Mouse (Mus musculus) myocyte (in vitro differentiated cells): ENCODE measurements at regions not wholly inside any gene's neighbourhood (a gene's known extent, or its start where the extent isn't known, plus 50 kb on each side); places are given as distances from the start of the nearest gene placed in this dataset.

Experiments
- H3K27me3 ChIP-seq: one replicate; pipeline ENCODE4 v1.6.1; 2011; ENCODE audit not compliant: control insufficient read depth, insufficient read depth, insufficient read length
- H3K36me3 ChIP-seq: one replicate; pipeline ENCODE4 v1.6.1; 2011; ENCODE audit not compliant: control insufficient read depth, insufficient read depth
- H3K4me2 ChIP-seq: one replicate; pipeline ENCODE4 v1.6.1; 2011; ENCODE audit warnings: low read depth, control low read depth
- H3K4me3 ChIP-seq: one replicate; pipeline ENCODE4 v1.5.1; 2011; ENCODE audit warnings: mild to moderate bottlenecking, control low read depth, moderate library complexity
- H3K79me2 ChIP-seq: one replicate; pipeline ENCODE4 v1.6.1; 2011; ENCODE audit not compliant: control insufficient read depth, insufficient read depth
- H3ac ChIP-seq: one replicate; pipeline ENCODE4 v1.6.1; 2011; ENCODE audit not compliant: control insufficient read depth, insufficient read length
- CEBPB ChIP-seq: IDR thresholded peaks from 2 replicates; pipeline ENCODE4 v1.6.1; 2011; ENCODE audit warnings: mild to moderate bottlenecking, moderate library complexity; ENCODE audit not compliant: poor library complexity, insufficient read depth, severe bottlenecking
- E2F4 ChIP-seq: IDR thresholded peaks from one replicate; pipeline ENCODE4 v1.6.1; 2011; ENCODE audit warnings: mild to moderate bottlenecking, control low read depth, moderate library complexity; ENCODE audit not compliant: insufficient read depth
- MAX ChIP-seq: IDR thresholded peaks from one replicate; pipeline ENCODE4 v1.6.1; 2011; ENCODE audit warnings: low read depth, mild to moderate bottlenecking, control low read depth
- MYOD1 ChIP-seq, 3 experiments: IDR thresholded peaks; one replicate each; pipeline ENCODE4 v1.6.1; 2011; ENCODE audit warnings: control low read depth in 2 of 3, low read depth in 2 of 3, mild to moderate bottlenecking in 2 of 3, moderate library complexity in 1 of 3; ENCODE audit not compliant: insufficient read length in 2 of 3, control insufficient read depth in 1 of 3
- MYOG ChIP-seq, 3 experiments: IDR thresholded peaks; one replicate each; pipeline ENCODE4 v1.6.1; 2011; ENCODE audit warnings: control low read depth in 2 of 3, low read depth in 2 of 3, mild to moderate bottlenecking in 2 of 3; ENCODE audit not compliant: insufficient read length in 2 of 3, control insufficient read depth in 1 of 3, insufficient read depth in 1 of 3
- POLR2A ChIP-seq: IDR thresholded peaks from one replicate; pipeline ENCODE4 v1.6.1; 2011; ENCODE audit warnings: low read depth, mild to moderate bottlenecking, control low read depth, moderate library complexity; ENCODE audit not compliant: insufficient read length
- POLR2AphosphoS2 ChIP-seq: IDR thresholded peaks from one replicate; pipeline ENCODE4 v1.6.1; 2011; ENCODE audit warnings: low read depth, control low read depth; ENCODE audit not compliant: insufficient read length
- REST ChIP-seq: IDR thresholded peaks from one replicate; pipeline ENCODE4 v1.6.1; 2011; ENCODE audit warnings: mild to moderate bottlenecking, control low read depth, moderate library complexity; ENCODE audit not compliant: insufficient read depth, insufficient read length
- SRF ChIP-seq: IDR thresholded peaks from one replicate; pipeline ENCODE4 v1.6.1; 2011; ENCODE audit warnings: low read depth; ENCODE audit not compliant: control insufficient read depth, insufficient read length
- TCF12 ChIP-seq: IDR thresholded peaks from one replicate; pipeline ENCODE4 v1.6.1; 2011; ENCODE audit warnings: mild to moderate bottlenecking, control low read depth; ENCODE audit not compliant: poor library complexity, insufficient read depth, severe bottlenecking
- TCF3 ChIP-seq: IDR thresholded peaks from one replicate; pipeline ENCODE4 v1.6.1; 2011; ENCODE audit warnings: low read depth, control low read depth; ENCODE audit not compliant: insufficient read length
- USF1 ChIP-seq: IDR thresholded peaks from one replicate; pipeline ENCODE4 v1.6.1; 2011; ENCODE audit warnings: low read depth, mild to moderate bottlenecking, control low read depth, moderate library complexity

- no peak overlapping the region for H3K4me2 ChIP-seq
- no peak overlapping the region for H3K4me3 ChIP-seq
- TF ChIP-seq POLR2AphosphoS2 (no peak), SRF (no peak)
- no peak overlapping the region for H3ac ChIP-seq
- H3K79me2 ChIP-seq, result no peaks in the 10 kb centered on the region
- no peaks in the 10 kb centered on the region for H3K36me3 ChIP-seq
- H3K27me3 ChIP-seq, result no peaks in the 10 kb centered on the region
These were observed 115.0 kb upstream of the Fam204a start for GRCm38 (mm10) chr19:60341485-60341884.

GRCm38 (mm10) chr19:60340234-60340633 is 113.7 kb upstream of the Fam204a start:
- H3K36me3 ChIP-seq, result no peaks in the 10 kb centered on the region
- no peak overlapping the region for H3K4me2 ChIP-seq
- H3K79me2 ChIP-seq, result no peaks in the 10 kb centered on the region
- H3K4me3 ChIP-seq, result no peak overlapping the region
- H3ac ChIP-seq, result no peak overlapping the region
- no peak for TF ChIP-seq MAX
- H3K27me3 ChIP-seq, result no peaks in the 10 kb centered on the region

DNA sequence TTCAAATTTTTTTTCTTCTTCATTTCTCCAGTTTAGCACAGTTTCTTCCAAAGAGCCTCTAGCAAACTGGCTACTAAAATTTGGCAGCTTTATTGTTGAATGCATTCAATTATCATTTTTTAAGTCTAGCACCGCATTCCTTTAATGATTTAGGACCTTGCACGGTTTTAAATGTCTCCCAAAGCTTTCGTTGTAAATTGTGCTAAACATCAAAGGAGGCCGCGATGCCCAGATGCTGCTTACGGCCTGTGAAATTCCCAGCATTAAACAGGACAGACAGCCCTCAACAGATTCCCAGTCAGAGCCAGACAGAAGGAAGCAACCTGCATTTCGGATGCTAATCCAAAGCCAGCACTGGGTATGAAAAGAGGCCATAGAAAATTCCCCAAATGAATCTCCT is 108.0 kb upstream of the Fam204a start:
- H3K4me2 ChIP-seq, result no peak overlapping the region
- no peaks in the 10 kb centered on the region for H3K36me3 ChIP-seq
- H3K4me3 ChIP-seq, result no peak overlapping the region
- no peaks in the 10 kb centered on the region for H3K27me3 ChIP-seq
- TF ChIP-seq CEBPB (no peak), TCF3 (no peak), POLR2AphosphoS2 (no peak), MAX (no peak), REST (no peak), SRF (no peak), MYOG (IDR thresholded peaks at IDR 0.05; ENCODE audit: control insufficient read depth in 1 of 3, insufficient read depth in 1 of 3, insufficient read length in 2 of 3, low read depth in 2 of 3) (no peak), TCF12 (no peak), POLR2A (no peak)
- H3ac ChIP-seq, result no peak overlapping the region
- no peaks in the 10 kb centered on the region for H3K79me2 ChIP-seq

DNA sequence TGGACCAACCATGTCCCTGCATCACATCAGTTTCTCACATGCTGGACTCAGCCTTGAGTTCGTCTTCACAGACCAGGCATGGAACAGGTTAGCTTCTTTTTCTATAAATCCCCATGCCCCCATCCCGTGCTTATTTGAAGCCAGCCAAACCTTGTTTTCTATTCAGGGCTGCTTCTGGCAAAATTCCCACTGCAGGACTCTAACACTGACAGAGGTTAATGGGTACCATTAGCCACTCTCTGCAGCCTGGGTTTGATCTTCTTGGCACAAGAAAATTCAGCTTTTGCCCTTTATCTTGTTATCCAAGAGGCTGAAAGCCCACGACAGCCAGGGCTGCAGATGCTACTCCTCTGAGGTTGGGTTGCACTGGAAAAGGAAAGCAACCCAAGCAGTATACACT is 101.8 kb upstream of the Fam204a start:
- Histone ChIP-seq H3K36me3 (no peaks in the 10 kb centered on the region), H3K27me3 (no peaks in the 10 kb centered on the region), H3K4me3 (no peak overlapping the region), H3K4me2 (no peak overlapping the region), H3K79me2 (no peaks in the 10 kb centered on the region), H3ac (no peak overlapping the region)
- no peak for TF ChIP-seq CEBPB
- no peak for TF ChIP-seq MYOG (IDR thresholded peaks at IDR 0.05; ENCODE audit: control insufficient read depth in 1 of 3, insufficient read depth in 1 of 3, insufficient read length in 2 of 3, low read depth in 2 of 3)
- TF ChIP-seq POLR2A, result no peak
- no peak for TF ChIP-seq MYOD1 (IDR thresholded peaks at IDR 0.05; ENCODE audit: control insufficient read depth in 1 of 3, insufficient read length in 2 of 3, low read depth in 2 of 3)
- no peak for TF ChIP-seq USF1
- TF ChIP-seq SRF, result no peak
- TF ChIP-seq MAX, result no peak
- no peak for TF ChIP-seq TCF12
- no peak for TF ChIP-seq POLR2AphosphoS2
- TF ChIP-seq TCF3, result no peak
- TF ChIP-seq REST, result no peak
- no peak for TF ChIP-seq E2F4

DNA sequence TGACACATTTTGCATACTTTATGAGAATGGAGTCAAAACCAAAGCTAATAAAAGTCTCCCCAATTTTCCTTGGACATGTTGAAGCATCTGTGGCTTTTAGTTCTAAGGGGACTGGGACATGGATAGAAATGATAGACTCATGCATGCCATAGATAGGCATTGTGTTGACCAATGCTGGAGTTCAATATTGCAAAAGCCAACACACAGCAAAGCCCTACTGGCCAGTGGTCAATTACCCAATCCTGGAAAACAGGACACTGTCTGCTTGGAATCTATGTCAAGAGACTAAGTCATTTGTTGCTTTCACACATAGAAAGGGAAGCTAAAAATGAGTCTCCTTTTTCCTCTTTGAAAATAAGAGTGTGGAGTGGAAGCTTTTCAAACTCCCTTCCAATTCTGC is 99.1 kb upstream of the Fam204a start:
- Histone ChIP-seq H3K27me3 (no peaks in the 10 kb centered on the region), H3K4me3 (no peak overlapping the region), H3K79me2 (no peaks in the 10 kb centered on the region), H3K4me2 (no peak overlapping the region), H3ac (no peak overlapping the region), H3K36me3 (no peaks in the 10 kb centered on the region)
- TF ChIP-seq TCF3 (no peak), USF1 (no peak), POLR2A (no peak), MYOD1 (IDR thresholded peaks at IDR 0.05; ENCODE audit: control insufficient read depth in 1 of 3, insufficient read length in 2 of 3, low read depth in 2 of 3) (no peak), POLR2AphosphoS2 (no peak), SRF (no peak), REST (no peak), MAX (no peak), TCF12 (no peak), E2F4 (no peak), CEBPB (no peak), MYOG (IDR thresholded peaks at IDR 0.05; ENCODE audit: control insufficient read depth in 1 of 3, insufficient read depth in 1 of 3, insufficient read length in 2 of 3, low read depth in 2 of 3) (no peak)
